Mouse (Mus musculus): ENCODE data around the gene Eif2b3. TPM values are rescaled to one million over a fixed set of nuclear protein-coding genes. Genes with fewer than 3 reads are reported as not detected.

The Eif2b3 gene
- polyA plus RNA-seq, 1 experiment from 2014 or later, result 16.1 TPM

GRCm38 (mm10) chr4:117113237-117113636, 94.0 kb downstream of the Eif2b3 start:
- no peaks in the 10 kb centered on the region for H3K9me3 ChIP-seq (ENCODE audit: control insufficient read depth)
- H3K4me3 ChIP-seq (ENCODE audit: low read depth, low read length), result no peak overlapping the region
- 94% methylated on average over 1 of the region's 1 CpGs for WGBS
- H3K4me2 ChIP-seq (replicated peaks; ENCODE audit: low read depth), result no peak overlapping the region
- H3K4me1 ChIP-seq (replicated peaks; ENCODE audit: control insufficient read depth, insufficient read depth, low read length), result no peaks in the 10 kb centered on the region
- no peak overlapping the region for H3K27ac ChIP-seq (ENCODE audit: low read depth, low read length)
- TF ChIP-seq CTCF (IDR thresholded peaks at IDR 0.05; ENCODE audit: low read depth), result peak; percentile 28; the same call in 1 of the 2 replicates
- H3K36me3 ChIP-seq (ENCODE audit: control insufficient read depth, insufficient read depth), result peaks cover 8% of the 10 kb centered on the region; the same call in 1 of the 2 replicates
- ATAC-seq, result no peak
- no peak overlapping the region for H3K9ac ChIP-seq (ENCODE audit: low read depth, low read length)
- no peaks in the 10 kb centered on the region for H3K27me3 ChIP-seq (replicated peaks; ENCODE audit: control insufficient read depth, insufficient read depth, low read length)

GRCm38 (mm10) chr4:117115592-117115991, 96.4 kb downstream of the Eif2b3 start:
- H3K9me3 ChIP-seq (ENCODE audit: control insufficient read depth), result no peaks in the 10 kb centered on the region
- no peak overlapping the region for H3K4me2 ChIP-seq (replicated peaks; ENCODE audit: low read depth)
- H3K4me3 ChIP-seq (ENCODE audit: low read depth, low read length), result no peak overlapping the region
- no peaks in the 10 kb centered on the region for H3K27me3 ChIP-seq (replicated peaks; ENCODE audit: control insufficient read depth, insufficient read depth, low read length)
- H3K36me3 ChIP-seq (ENCODE audit: control insufficient read depth, insufficient read depth), result peaks cover 5% of the 10 kb centered on the region; the same call in 1 of the 2 replicates
- no peak for ATAC-seq
- no peak for TF ChIP-seq CTCF (IDR thresholded peaks at IDR 0.05; ENCODE audit: low read depth)
- no peak overlapping the region for H3K27ac ChIP-seq (ENCODE audit: low read depth, low read length)
- no peaks in the 10 kb centered on the region for H3K4me1 ChIP-seq (replicated peaks; ENCODE audit: control insufficient read depth, insufficient read depth, low read length)
- no peak overlapping the region for H3K9ac ChIP-seq (ENCODE audit: low read depth, low read length)
- 89% methylated on average over 5 of the region's 5 CpGs for WGBS

- Histone ChIP-seq H3K36me3 (ENCODE audit: control insufficient read depth, insufficient read depth) (no peaks in the 10 kb centered on the region; the same call in 1 of the 2 replicates), H3K27ac (ENCODE audit: low read depth, low read length) (no peak overlapping the region), H3K4me2 (replicated peaks; ENCODE audit: low read depth) (no peak overlapping the region), H3K4me1 (replicated peaks; ENCODE audit: control insufficient read depth, insufficient read depth, low read length) (no peaks in the 10 kb centered on the region), H3K9ac (ENCODE audit: low read depth, low read length) (no peak overlapping the region), H3K4me3 (ENCODE audit: low read depth, low read length) (no peak overlapping the region), H3K9me3 (ENCODE audit: control insufficient read depth) (no peaks in the 10 kb centered on the region), H3K27me3 (replicated peaks; ENCODE audit: control insufficient read depth, insufficient read depth, low read length) (no peaks in the 10 kb centered on the region)
- no peak for TF ChIP-seq CTCF (IDR thresholded peaks at IDR 0.05; ENCODE audit: low read depth)
- WGBS, result 87% methylated on average over 7 of the region's 7 CpGs
- no peak for ATAC-seq
These were observed 98.7 kb downstream of the Eif2b3 start for GRCm38 (mm10) chr4:117117931-117118330.

- 73% methylated on average over 5 of the region's 5 CpGs for WGBS
- Histone ChIP-seq H3K9ac (ENCODE audit: low read depth, low read length) (0 out of 2 replicates have a peak overlapping the region, but pooled peaks have one; percentile 28), H3K4me3 (ENCODE audit: low read depth, low read length) (peak overlapping the region; percentile 53; the same call in 1 of the 2 replicates), H3K27ac (ENCODE audit: low read depth, low read length) (peak overlapping the region; percentile 63; the same call in 1 of the 2 replicates), H3K36me3 (ENCODE audit: control insufficient read depth, insufficient read depth) (no peaks in the 10 kb centered on the region; the same call in 1 of the 2 replicates), H3K4me1 (replicated peaks; ENCODE audit: control insufficient read depth, insufficient read depth, low read length) (no peaks in the 10 kb centered on the region), H3K9me3 (ENCODE audit: control insufficient read depth) (no peaks in the 10 kb centered on the region), H3K4me2 (replicated peaks; ENCODE audit: low read depth) (peak overlapping the region; percentile 98), H3K27me3 (replicated peaks; ENCODE audit: control insufficient read depth, insufficient read depth, low read length) (no peaks in the 10 kb centered on the region)
- TF ChIP-seq CTCF (IDR thresholded peaks at IDR 0.05; ENCODE audit: low read depth), result no peak
- ATAC-seq, result no peak
These were observed 100.4 kb downstream of the Eif2b3 start for GRCm38 (mm10) chr4:117119636-117120035.

GRCm38 (mm10) chr4:117120052-117120444, 100.8 kb downstream of the Eif2b3 start:
- Histone ChIP-seq H3K9ac (ENCODE audit: low read depth, low read length) (peak overlapping the region; percentile 28), H3K27me3 (replicated peaks; ENCODE audit: control insufficient read depth, insufficient read depth, low read length) (no peaks in the 10 kb centered on the region), H3K27ac (ENCODE audit: low read depth, low read length) (peak overlapping the region; percentile 63), H3K9me3 (ENCODE audit: control insufficient read depth) (no peaks in the 10 kb centered on the region), H3K4me2 (replicated peaks; ENCODE audit: low read depth) (peak overlapping the region; percentile 98), H3K4me3 (ENCODE audit: low read depth, low read length) (peak overlapping the region; percentile 53), H3K4me1 (replicated peaks; ENCODE audit: control insufficient read depth, insufficient read depth, low read length) (0 out of 2 replicates have a peak, but pooled peaks cover under 1% of the 10 kb centered on the region), H3K36me3 (ENCODE audit: control insufficient read depth, insufficient read depth) (no peaks in the 10 kb centered on the region; the same call in 1 of the 2 replicates)
- no peak for TF ChIP-seq CTCF (IDR thresholded peaks at IDR 0.05; ENCODE audit: low read depth)
- 4% methylated on average over 10 of the region's 10 CpGs for WGBS
- ATAC-seq, result 0 out of 2 replicates have a peak, but pooled peaks have one; percentile 2

GRCm38 (mm10) chr4:117120445-117121414, 101.5 kb downstream of the Eif2b3 start:
- H3K27me3 ChIP-seq (replicated peaks; ENCODE audit: control insufficient read depth, insufficient read depth, low read length), result no peaks in the 10 kb centered on the region
- peak overlapping the region; percentile 53 for H3K4me3 ChIP-seq (ENCODE audit: low read depth, low read length)
- ATAC-seq, result peak; percentile 88
- peak; percentile 96 for TF ChIP-seq CTCF (IDR thresholded peaks at IDR 0.05; ENCODE audit: low read depth)
- WGBS, result under 1% methylated on average over 69 of the region's 69 CpGs
- no peaks in the 10 kb centered on the region; the same call in 1 of the 2 replicates for H3K36me3 ChIP-seq (ENCODE audit: control insufficient read depth, insufficient read depth)
- H3K4me2 ChIP-seq (replicated peaks; ENCODE audit: low read depth), result peak overlapping the region; percentile 98
- H3K9me3 ChIP-seq (ENCODE audit: control insufficient read depth), result no peaks in the 10 kb centered on the region
- H3K27ac ChIP-seq (ENCODE audit: low read depth, low read length), result peak overlapping the region; percentile 63
- H3K9ac ChIP-seq (ENCODE audit: low read depth, low read length), result peak overlapping the region; percentile 50
- 0 out of 2 replicates have a peak, but pooled peaks cover 7% of the 10 kb centered on the region for H3K4me1 ChIP-seq (replicated peaks; ENCODE audit: control insufficient read depth, insufficient read depth, low read length)

Measured in intestine, postnatal 0 days (tissue).